Mouse (Mus musculus): ENCODE data around the gene Rftn1.

- TF ChIP-seq CTCF (IDR thresholded peaks at IDR 0.05; ENCODE audit: low read depth) (no peak), EP300 (IDR thresholded peaks at IDR 0.05; ENCODE audit: low read depth) (no peak)
These were observed 126.4 kb downstream of the Rftn1 start for GRCm38 (mm10) chr17:50063832-50064627.

All from heart, postnatal 0 days (tissue).